Mouse (Mus musculus) hindbrain, embryonic 11.5 days (tissue): ENCODE results near the gene Tex10. TPM values are rescaled to one million over a fixed set of nuclear protein-coding genes. Genes with fewer than 3 reads are reported as not detected.

Experiments
- ATAC-seq: fragments of 200-750 bp; cut with Nextera tagmentation; 2 replicates; pipeline ENCODE4 v1.8.0; 2017; ENCODE audit warnings: mild to moderate bottlenecking, moderate TSS enrichment, moderate library complexity; ENCODE audit not compliant: low FRiP score
- DNase-seq: peaks from one replicate; pipeline ENCODE4 v3.0.0-alpha.2; 2015; ENCODE audit warnings: low spot score
- H3K27ac ChIP-seq: fragments of 300-500 bp; sonication (generic); 2 replicates; pipeline ENCODE4 v1.5.1; 2014; ENCODE audit warnings: mild to moderate bottlenecking, low read depth, low read length
- H3K27me3 ChIP-seq: fragments of 300-500 bp; sonication (generic); 2 replicates; pipeline ENCODE4 v1.6.1; 2014; ENCODE audit warnings: mild to moderate bottlenecking, low read length, moderate library complexity, mixed read lengths; ENCODE audit not compliant: control insufficient read depth, insufficient read depth
- H3K36me3 ChIP-seq: fragments of 300-500 bp; sonication (generic); 2 replicates; pipeline ENCODE4 v1.6.1; 2014; ENCODE audit warnings: mild to moderate bottlenecking, low read length, moderate library complexity, mixed read lengths; ENCODE audit not compliant: control insufficient read depth, insufficient read depth
- H3K4me1 ChIP-seq: fragments of 300-500 bp; sonication (generic); replicated peaks from 2 replicates; pipeline ENCODE4 v1.6.1; 2014; ENCODE audit warnings: low read length, mixed read lengths; ENCODE audit not compliant: control insufficient read depth, insufficient read depth
- H3K4me2 ChIP-seq: fragments of 300-500 bp; sonication (generic); replicated peaks from 2 replicates; pipeline ENCODE4 v1.6.1; 2014; ENCODE audit warnings: mild to moderate bottlenecking, low read depth, low read length
- H3K4me3 ChIP-seq: fragments of 300-500 bp; sonication (generic); 2 replicates; pipeline ENCODE4 v1.5.1; 2014; ENCODE audit warnings: low read depth, low read length
- H3K9ac ChIP-seq: fragments of 300-500 bp; sonication (generic); 2 replicates; pipeline ENCODE4 v1.6.1; 2014; ENCODE audit warnings: low read depth, low read length
- H3K9me3 ChIP-seq: fragments of 300-500 bp; sonication (generic); 2 replicates; pipeline ENCODE4 v1.6.1; 2016; ENCODE audit warnings: low read length; ENCODE audit not compliant: control insufficient read depth
- WGBS: fragments of 180-500 bp; shearing (Covaris S2); extraction: QIAGEN DNeasy Blood & Tissue Kit; methylation state at CpG from one replicate; pipeline ENCODE4 v1.1.7; 2014; 5-methylcytosine and 5-hydroxymethylcytosine counted together
- polyA plus RNA-seq: library from polyadenylated mRNA; unstranded; fragments of >200 nt; fragmentation: Nextera tagmentation; extraction: Ambion mirVana; gene quantifications from 2 replicates; pipeline ENCODE4 v1.2.1, GENCODE M21; 2014

Gene Tex10
- polyA plus RNA-seq, 1 experiment from 2014 or later: 75.4 TPM

GRCm38 (mm10) chr4:48470977-48471376 is 2.3 kb downstream of the Tex10 start:
- H3K4me1 ChIP-seq: peaks cover 3% of the 10 kb centered on the region; the same call in 1 of the 2 replicates
- no peak overlapping the region for H3K4me2 ChIP-seq
- H3K4me3 ChIP-seq: no peak overlapping the region
- WGBS: 92% methylated on average over 1 of the region's 1 CpGs
- no peaks in the 10 kb centered on the region for H3K9me3 ChIP-seq
- no peaks in the 10 kb centered on the region for H3K27me3 ChIP-seq
- H3K27ac ChIP-seq: no peak overlapping the region
- no peak for DNase-seq
- ATAC-seq: no peak
- no peak overlapping the region for H3K9ac ChIP-seq
- peaks cover 5% of the 10 kb centered on the region; the same call in 1 of the 2 replicates for H3K36me3 ChIP-seq

GRCm38 (mm10) chr4:48461060-48461459 is 12.2 kb downstream of the Tex10 start:
- H3K27me3 ChIP-seq: no peaks in the 10 kb centered on the region
- ATAC-seq (no peak), DNase-seq (no peak)
- no peaks in the 10 kb centered on the region for H3K4me1 ChIP-seq
- WGBS: 96% methylated on average over 1 of the region's 1 CpGs
- no peaks in the 10 kb centered on the region for H3K9me3 ChIP-seq
- H3K9ac ChIP-seq: no peak overlapping the region
- no peaks in the 10 kb centered on the region for H3K36me3 ChIP-seq
- H3K4me3 ChIP-seq: no peak overlapping the region
- H3K4me2 ChIP-seq: no peak overlapping the region
- no peak overlapping the region for H3K27ac ChIP-seq

GRCm38 (mm10) chr4:48458436-48458835 is 14.8 kb downstream of the Tex10 start:
- WGBS: 96% methylated on average over 6 of the region's 6 CpGs
- Histone ChIP-seq H3K27ac (no peak overlapping the region), H3K4me2 (no peak overlapping the region), H3K27me3 (no peaks in the 10 kb centered on the region), H3K9me3 (no peaks in the 10 kb centered on the region), H3K4me3 (no peak overlapping the region), H3K36me3 (no peaks in the 10 kb centered on the region), H3K4me1 (no peaks in the 10 kb centered on the region), H3K9ac (no peak overlapping the region)
- ATAC-seq (no peak), DNase-seq (no peak)

GRCm38 (mm10) chr4:48454106-48454773 is 19.0 kb downstream of the Tex10 start:
- 95% methylated on average over 2 of the region's 2 CpGs for WGBS
- no peak for ATAC-seq
- H3K9me3 ChIP-seq: no peaks in the 10 kb centered on the region
- peak; percentile 10 for DNase-seq
- H3K27me3 ChIP-seq: no peaks in the 10 kb centered on the region
- no peak overlapping the region for H3K9ac ChIP-seq
- H3K4me1 ChIP-seq: no peaks in the 10 kb centered on the region
- no peak overlapping the region for H3K4me2 ChIP-seq
- H3K36me3 ChIP-seq: 0 out of 2 replicates have a peak, but pooled peaks cover 4% of the 10 kb centered on the region
- H3K4me3 ChIP-seq: no peak overlapping the region
- H3K27ac ChIP-seq: no peak overlapping the region

GRCm38 (mm10) chr4:48428054-48428453 is 45.2 kb downstream of the Tex10 start:
- DNase-seq (no peak), ATAC-seq (no peak)
- H3K36me3 ChIP-seq: 0 out of 2 replicates have a peak, but pooled peaks cover 5% of the 10 kb centered on the region

GRCm38 (mm10) chr4:48427413-48427812 is 45.8 kb downstream of the Tex10 start:
- 87% methylated on average over 3 of the region's 3 CpGs for WGBS
- H3K36me3 ChIP-seq: 0 out of 2 replicates have a peak, but pooled peaks cover 3% of the 10 kb centered on the region

More at GRCm38 (mm10) chr4:48428054-48428453, 45.2 kb downstream of the Tex10 start:
- Histone ChIP-seq H3K4me1 (no peaks in the 10 kb centered on the region), H3K4me2 (no peak overlapping the region), H3K9ac (no peak overlapping the region), H3K27me3 (no peaks in the 10 kb centered on the region), H3K4me3 (no peak overlapping the region), H3K27ac (no peak overlapping the region), H3K9me3 (no peaks in the 10 kb centered on the region)
- 93% methylated on average over 2 of the region's 2 CpGs for WGBS

GRCm38 (mm10) chr4:48423738-48424137 is 49.5 kb downstream of the Tex10 start:
- H3K9ac ChIP-seq: no peak overlapping the region
- DNase-seq (no peak), ATAC-seq (no peak)

More at GRCm38 (mm10) chr4:48427413-48427812, 45.8 kb downstream of the Tex10 start:
- H3K9me3 ChIP-seq: no peaks in the 10 kb centered on the region
- H3K4me3 ChIP-seq: no peak overlapping the region
- no peak overlapping the region for H3K27ac ChIP-seq
- no peaks in the 10 kb centered on the region for H3K4me1 ChIP-seq
- ATAC-seq: no peak
- no peak overlapping the region for H3K4me2 ChIP-seq
- no peak overlapping the region for H3K9ac ChIP-seq
- H3K27me3 ChIP-seq: no peaks in the 10 kb centered on the region
- no peak for DNase-seq

GRCm38 (mm10) chr4:48422633-48423032 is 50.6 kb downstream of the Tex10 start:
- no peak overlapping the region for H3K4me2 ChIP-seq
- H3K4me3 ChIP-seq: no peak overlapping the region
- WGBS: 96% methylated on average over 1 of the region's 1 CpGs
- H3K9ac ChIP-seq: no peak overlapping the region
- H3K27ac ChIP-seq: no peak overlapping the region
- no peaks in the 10 kb centered on the region for H3K9me3 ChIP-seq
- H3K27me3 ChIP-seq: no peaks in the 10 kb centered on the region
- no peaks in the 10 kb centered on the region for H3K36me3 ChIP-seq
- H3K4me1 ChIP-seq: no peaks in the 10 kb centered on the region
- ATAC-seq (no peak), DNase-seq (no peak)

More at GRCm38 (mm10) chr4:48423738-48424137, 49.5 kb downstream of the Tex10 start:
- Histone ChIP-seq H3K27me3 (no peaks in the 10 kb centered on the region), H3K27ac (no peak overlapping the region), H3K36me3 (no peaks in the 10 kb centered on the region), H3K4me1 (no peaks in the 10 kb centered on the region), H3K4me2 (no peak overlapping the region), H3K4me3 (no peak overlapping the region), H3K9me3 (no peaks in the 10 kb centered on the region)
- WGBS: 58% methylated on average over 2 of the region's 2 CpGs

- no peaks in the 10 kb centered on the region for H3K4me1 ChIP-seq
- H3K27ac ChIP-seq: no peak overlapping the region
- H3K27me3 ChIP-seq: no peaks in the 10 kb centered on the region
- H3K4me2 ChIP-seq: no peak overlapping the region
- H3K4me3 ChIP-seq: no peak overlapping the region
- 93% methylated on average over 8 of the region's 8 CpGs for WGBS
- H3K36me3 ChIP-seq: no peaks in the 10 kb centered on the region
- no peaks in the 10 kb centered on the region for H3K9me3 ChIP-seq
- ATAC-seq (no peak), DNase-seq (no peak)
- H3K9ac ChIP-seq: no peak overlapping the region
Measured at GRCm38 (mm10) chr4:48418831-48419468, 54.3 kb downstream of the Tex10 start.
